Mouse (Mus musculus) megakaryocyte, embryonic 14.5 days (primary cell): Measurements from ENCODE around the gene Mapkap1.

Source experiments
- FLI1 ChIP-seq: IDR thresholded peaks from 2 replicates; pipeline ENCODE4 v1.6.1; 2012; ENCODE audit warnings: low read length, inconsistent platforms, mixed read lengths
- GATA1 ChIP-seq: IDR thresholded peaks from 3 replicates; pipeline ENCODE4 v1.6.1; 2012; ENCODE audit warnings: mixed read lengths, low read length, inconsistent platforms, borderline replicate concordance

DNA sequence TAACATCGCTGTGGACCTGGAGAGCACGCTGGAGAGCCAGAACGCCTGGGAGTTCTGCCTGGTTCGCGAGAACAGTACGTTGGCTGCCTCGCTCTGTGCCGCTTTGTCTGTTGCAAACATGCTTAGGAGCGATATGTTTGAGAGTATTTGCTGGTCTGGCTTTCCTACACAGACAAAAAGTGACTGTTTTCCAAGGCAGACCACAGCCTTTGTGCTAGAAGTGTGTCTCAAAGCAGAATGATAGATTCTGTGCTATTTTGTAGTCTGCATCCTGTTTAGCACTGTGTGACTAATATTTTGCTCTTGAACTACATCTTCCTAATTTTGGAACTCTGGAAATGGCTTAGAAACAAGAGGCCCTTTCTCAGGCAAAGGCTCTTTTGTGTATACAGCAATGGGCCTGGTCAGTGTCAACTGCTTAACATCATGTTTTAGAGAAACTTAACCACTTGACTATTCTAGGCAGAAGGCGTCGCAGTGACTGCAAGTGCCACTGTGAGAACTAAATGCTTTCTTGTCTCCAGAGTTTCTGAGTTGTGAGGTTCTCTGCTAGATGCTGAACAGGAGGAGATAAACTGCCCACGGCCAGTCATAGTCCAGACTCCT is 156.6 kb downstream of the Mapkap1 start:
- TF ChIP-seq GATA1 (no peak), FLI1 (no peak)
